Mouse (Mus musculus): ENCODE measurements around the gene Cyp2c55. TPM values are rescaled to one million over a fixed set of nuclear protein-coding genes. Genes with fewer than 3 reads are reported as not detected.
A peak's percentile ranks its signal among the peaks of the same experiment; 100 is the strongest.

Gene Cyp2c55
- polyA plus RNA-seq, 1 experiment from 2014 or later, result 0.99 TPM

DNA sequence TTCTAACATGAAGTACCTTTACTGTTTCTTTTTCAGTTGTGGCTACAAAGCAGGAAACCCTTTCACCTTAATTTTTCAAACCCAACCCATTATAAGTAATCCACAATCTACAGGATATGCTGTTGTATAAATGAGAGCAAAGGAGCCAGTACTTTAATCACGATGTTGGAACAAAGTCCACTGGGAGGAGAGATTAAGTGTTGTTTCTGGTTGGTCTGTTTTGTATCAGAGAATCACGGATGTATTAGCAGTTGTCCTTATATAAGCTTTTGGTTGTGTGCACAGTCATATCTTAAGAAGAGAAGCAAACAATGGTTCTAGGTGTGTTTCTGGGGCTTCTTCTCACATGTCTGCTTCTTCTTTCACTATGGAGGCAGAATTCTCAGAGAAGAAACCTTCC, 53.9 kb downstream of the Cyp2c55 start, which contains the start of gene Cyp2c65:
Cyp2c65 (plus strand) TSS at position 297 of the 400 bp plus-strand sequence.
- ATAC-seq (ENCODE audit: insufficient read depth, low FRiP score), result peak; percentile 53; the same call in 1 of the 2 replicates
- WGBS, result 42% methylated on average over 2 of the region's 2 CpGs
- Histone ChIP-seq H3K9me3 (replicated peaks; ENCODE audit: control insufficient read depth, low read length) (no peaks in the 10 kb centered on the region), H3K9ac (ENCODE audit: low read length) (no peak within 1 kb of the TSS), H3K27ac (ENCODE audit: low read length) (no peak within 1 kb of the TSS), H3K36me3 (ENCODE audit: control insufficient read depth, insufficient read depth, low read length) (no peaks in the 10 kb centered on the region), H3K27me3 (ENCODE audit: control insufficient read depth, insufficient read depth, low read length) (no peaks in the 10 kb centered on the region), H3K4me3 (replicated peaks; ENCODE audit: low read length) (no peak within 1 kb of the TSS), H3K4me1 (ENCODE audit: control insufficient read depth, insufficient read depth, low read length) (no peaks in the 10 kb centered on the region), H3K4me2 (ENCODE audit: low read depth, low read length) (no peak within 1 kb of the TSS)

Small RNA genes within 50 kb of the gene (microRNA-seq; reads per million reads assigned to microRNA genes)
- gene Gm23800, result not detected

Other genes starting within 250 kb of the Cyp2c55 start
- 7.1 and 8.1 TPM in 2 replicates for gene Noc3l, start 187.8 kb upstream of the Cyp2c55 start, polyA plus RNA-seq (2015; fragmentation: Nextera tagmentation; extraction: Ambion mirVana)
- 1.6 and 1.8 TPM in 2 replicates for gene Tbc1d12, start 170.4 kb upstream of the Cyp2c55 start, polyA plus RNA-seq (2015; fragmentation: Nextera tagmentation; extraction: Ambion mirVana)
- 34.5 and 40.3 TPM in 2 replicates for gene Hells, start 76.1 kb upstream of the Cyp2c55 start, polyA plus RNA-seq (2015; fragmentation: Nextera tagmentation; extraction: Ambion mirVana)
- 11.7 and 14.0 TPM in 2 replicates for gene Cyp2c65, start 54.0 kb downstream of the Cyp2c55 start, polyA plus RNA-seq (2015; fragmentation: Nextera tagmentation; extraction: Ambion mirVana)
- gene Cyp2c66, start 106.9 kb downstream of the Cyp2c55 start, polyA plus RNA-seq (2015; fragmentation: Nextera tagmentation; extraction: Ambion mirVana), result 0.56 and 0.60 TPM in 2 replicates

All from stomach, embryonic 16.5 days (tissue).